In the genomic region with DNA sequence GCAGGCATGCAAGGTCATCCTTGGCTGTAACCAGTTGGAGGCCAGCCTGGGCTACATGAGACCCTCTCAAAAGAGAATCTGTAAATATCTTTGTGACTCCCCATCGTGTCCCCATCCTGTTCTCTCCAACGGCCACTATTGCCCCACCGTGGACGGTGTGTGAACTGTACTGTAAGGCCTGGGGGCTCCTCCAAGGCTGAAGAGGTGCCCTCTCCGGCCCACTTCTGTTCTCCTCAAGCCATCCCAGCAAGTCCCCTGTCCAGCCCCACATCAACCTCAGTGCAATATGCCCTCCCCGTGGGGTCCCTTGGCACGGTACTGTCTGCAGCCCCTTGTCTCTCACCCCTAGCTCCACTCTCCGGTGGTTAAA, we compare ENCODE assay signal across 8 mouse cellular contexts. TPM values are rescaled to one million over a fixed set of nuclear protein-coding genes. Genes with fewer than 3 reads are reported as not detected.
DNase-seq lines count a peak whose midpoint lies in the region; ATAC-seq and TF ChIP-seq lines count a peak whose summit lies in the region.

No protein-coding gene starts in this region.

- peak; percentile 67 for TF ChIP-seq CTCF in layer of hippocampus, adult 2 months (conservative IDR thresholded peaks at IDR 0.05)
- peak; percentile 43; the same call in 1 of the 2 replicates for TF ChIP-seq CTCF in kidney, postnatal 0 days (IDR thresholded peaks at IDR 0.05; ENCODE audit: low read depth)
- TF ChIP-seq CTCF in olfactory bulb, adult 2 months (IDR thresholded peaks at IDR 0.05; ENCODE audit: insufficient read depth, low read depth, low read length), result no peak

- peak overlapping the region; percentile 74 for H3K4me2 ChIP-seq in kidney, postnatal 0 days (ENCODE audit: low read length)

- TF ChIP-seq POLR2A in olfactory bulb, adult 2 months (IDR thresholded peaks at IDR 0.05; ENCODE audit: insufficient read depth, low read depth, low read length), result no peak

- peaks cover 68% of the 10 kb centered on the region for H3K36me3 ChIP-seq in forebrain, embryonic 10.5 days (replicated peaks)
- peaks cover 33% of the 10 kb centered on the region for H3K36me3 ChIP-seq in kidney, postnatal 0 days (ENCODE audit: insufficient read depth, low read length)

- 46% methylated on average over 8 of the region's 8 CpGs for WGBS in forebrain, embryonic 10.5 days
- 24% methylated on average over 8 of the region's 8 CpGs for WGBS in kidney, postnatal 0 days
- 30% methylated on average over 8 of the region's 8 CpGs for WGBS in olfactory bulb, adult 2 months

- H3K9ac ChIP-seq in kidney, postnatal 0 days (ENCODE audit: low read depth, low read length), result peak overlapping the region; percentile 46; the same call in 1 of the 2 replicates

- H3K9me3 ChIP-seq in forebrain, embryonic 10.5 days, result no peaks in the 10 kb centered on the region
- no peaks in the 10 kb centered on the region for H3K9me3 ChIP-seq in kidney, postnatal 0 days (replicated peaks; ENCODE audit: low read length)

- ATAC-seq in kidney, postnatal 0 days (replicated peaks; ENCODE audit: low FRiP score, low read depth), result no peak

- H3K4me3 ChIP-seq in layer of hippocampus, adult 2 months, result peak overlapping the region; percentile 90
- peak overlapping the region; percentile 96 for H3K4me3 ChIP-seq in forebrain, embryonic 10.5 days
- H3K4me3 ChIP-seq in kidney, postnatal 0 days (replicated peaks; ENCODE audit: low read depth, low read length), result peak overlapping the region; percentile 83; the same call in 1 of the 2 replicates
- no peak overlapping the region for H3K4me3 ChIP-seq in olfactory bulb, adult 2 months (ENCODE audit: insufficient read depth, low read depth, low read length)

- peak overlapping the region; percentile 99 for H3K27ac ChIP-seq in layer of hippocampus, adult 2 months
- H3K27ac ChIP-seq in forebrain, embryonic 10.5 days, result peak overlapping the region; percentile 97
- peak overlapping the region; percentile 91; the same call in 1 of the 2 replicates for H3K27ac ChIP-seq in kidney, postnatal 0 days
- 0 out of 2 replicates have a peak overlapping the region, but pooled peaks have one; percentile 99 for H3K27ac ChIP-seq in olfactory bulb, adult 2 months (ENCODE audit: insufficient read depth, low read depth, low read length)

- DNase-seq in layer of hippocampus, adult 2 months (ENCODE audit: low spot score in 2 of 2), result no peak
- DNase-seq in layer of hippocampus, adult 8-10 months (ENCODE audit: low spot score in 2 of 2), result no peak
- DNase-seq in MEL-GATA-1-ER (ENCODE audit: extremely low read depth, low read depth), result peak; percentile 6
- DNase-seq in forebrain, embryonic 10.5 days (ENCODE audit: extremely low spot score, low spot score), result no peak
- DNase-seq in kidney, postnatal 0 days (ENCODE audit: low spot score), result peak; percentile 46
- DNase-seq in ovary, adult 18-20 months (ENCODE audit: low spot score), result no peak
- DNase-seq in right cerebral cortex, adult 18-20 months, result no peak

- H3K27me3 ChIP-seq in forebrain, embryonic 10.5 days (ENCODE audit: poor library complexity, severe bottlenecking), result 0 out of 2 replicates have a peak, but pooled peaks cover 8% of the 10 kb centered on the region
- no peaks in the 10 kb centered on the region for H3K27me3 ChIP-seq in kidney, postnatal 0 days (ENCODE audit: insufficient read depth, low read length)

- peaks cover 65% of the 10 kb centered on the region for H3K4me1 ChIP-seq in forebrain, embryonic 10.5 days
- H3K4me1 ChIP-seq in kidney, postnatal 0 days (replicated peaks; ENCODE audit: insufficient read depth, low read length), result peaks cover 20% of the 10 kb centered on the region
- H3K4me1 ChIP-seq in olfactory bulb, adult 2 months (ENCODE audit: control insufficient read depth, insufficient read depth, low read length), result peaks cover 24% of the 10 kb centered on the region

RNA-seq across cellular contexts. Expression of gene Cactin, which starts 1.6 kb away (rescaled TPM):
- total RNA-seq in layer of hippocampus, adult 2 months (2021), result 10 to 100 TPM; 27.6 to 30.7 TPM
- total RNA-seq in layer of hippocampus, adult 8-10 months (2022), result 10 to 100 TPM; 28.2 to 31.3 (median 30.2) TPM
- 56.0 and 56.7 TPM in 2 replicates for polyA plus RNA-seq in forebrain, embryonic 10.5 days (2016; fragmentation: Nextera tagmentation; extraction: Ambion mirVana)
- 24.5 and 26.4 TPM in 2 replicates for polyA plus RNA-seq in kidney, postnatal 0 days (2015; fragmentation: Nextera tagmentation; extraction: Ambion mirVana)
- polyA plus RNA-seq in olfactory bulb, adult 2 months (2012; ENCODE audit: insufficient read depth, insufficient read length, low replicate concordance, missing spikeins), result not detected in 2 replicates

RNA-seq across cellular contexts. Expression of gene Tbxa2r, which starts 9.2 kb away (rescaled TPM):
- 1 to 10 TPM; 1.3 to 1.4 TPM for total RNA-seq in layer of hippocampus, adult 2 months (2021)
- total RNA-seq in layer of hippocampus, adult 8-10 months (2022), result 1 to 10 TPM; 1.1 to 1.4 (median 1.4) TPM
- polyA plus RNA-seq in forebrain, embryonic 10.5 days (2016; fragmentation: Nextera tagmentation; extraction: Ambion mirVana), result 2.4 and 3.0 TPM in 2 replicates
- polyA plus RNA-seq in kidney, postnatal 0 days (2015; fragmentation: Nextera tagmentation; extraction: Ambion mirVana), result 16.1 and 17.5 TPM in 2 replicates
- polyA plus RNA-seq in olfactory bulb, adult 2 months (2012; ENCODE audit: insufficient read depth, insufficient read length, low replicate concordance, missing spikeins), result not detected in 2 replicates

RNA-seq across cellular contexts. Expression of gene Gipc3, which starts 23.8 kb away (rescaled TPM):
- total RNA-seq in layer of hippocampus, adult 2 months (2021), result 1 to 10 TPM; 1.7 to 1.8 TPM
- total RNA-seq in layer of hippocampus, adult 8-10 months (2022), result 1 to 10 TPM; 1.3 to 2.2 (median 1.7) TPM
- polyA plus RNA-seq in forebrain, embryonic 10.5 days (2016; fragmentation: Nextera tagmentation; extraction: Ambion mirVana), result not detected in 2 replicates
- 0.07 and 0.13 TPM in 2 replicates for polyA plus RNA-seq in kidney, postnatal 0 days (2015; fragmentation: Nextera tagmentation; extraction: Ambion mirVana)
- not detected in 2 replicates for polyA plus RNA-seq in olfactory bulb, adult 2 months (2012; ENCODE audit: insufficient read depth, insufficient read length, low replicate concordance, missing spikeins)

RNA-seq across cellular contexts. Expression of gene Pip5k1c, which starts 26.6 kb away (rescaled TPM):
- total RNA-seq in layer of hippocampus, adult 2 months (2021), result 100 to 1,000 TPM; 308 to 314 TPM
- total RNA-seq in layer of hippocampus, adult 8-10 months (2022), result 100 to 1,000 TPM; 267 to 303 (median 296) TPM
- 60.6 and 62.1 TPM in 2 replicates for polyA plus RNA-seq in forebrain, embryonic 10.5 days (2016; fragmentation: Nextera tagmentation; extraction: Ambion mirVana)
- polyA plus RNA-seq in kidney, postnatal 0 days (2015; fragmentation: Nextera tagmentation; extraction: Ambion mirVana), result 37.8 and 39.3 TPM in 2 replicates
- polyA plus RNA-seq in olfactory bulb, adult 2 months (2012; ENCODE audit: insufficient read depth, insufficient read length, low replicate concordance, missing spikeins), result 935 TPM in 1 of 2 replicates, not detected in the other

RNA-seq across cellular contexts. Expression of gene Tjp3, which starts 27.9 kb away (rescaled TPM):
- under 1 TPM; 0.54 to 0.91 TPM for total RNA-seq in layer of hippocampus, adult 2 months (2021)
- 1 to 10 TPM in 2 of 4 experiments, under 1 TPM in 2; 0.73 to 1.2 (median 0.90) TPM for total RNA-seq in layer of hippocampus, adult 8-10 months (2022)
- 8.8 and 10.1 TPM in 2 replicates for polyA plus RNA-seq in forebrain, embryonic 10.5 days (2016; fragmentation: Nextera tagmentation; extraction: Ambion mirVana)
- polyA plus RNA-seq in kidney, postnatal 0 days (2015; fragmentation: Nextera tagmentation; extraction: Ambion mirVana), result 19.0 and 19.1 TPM in 2 replicates
- polyA plus RNA-seq in olfactory bulb, adult 2 months (2012; ENCODE audit: insufficient read depth, insufficient read length, low replicate concordance, missing spikeins), result not detected in 2 replicates

Comparison
In these comparisons a context has a peak if more than half of its experiments do, and no peak if none do; other contexts are left out.
1. DNase-seq: peak in MEL-GATA-1-ER (single experiment) and kidney, postnatal 0 days (single experiment); none in layer of hippocampus, adult 2 months (0 of 2), layer of hippocampus, adult 8-10 months (0 of 2), forebrain, embryonic 10.5 days (single experiment), ovary, adult 18-20 months (single experiment) and right cerebral cortex, adult 18-20 months (single experiment).
2. Peak in every context shown above with its lines, with median percentiles within 50 percentile points of each other: H3K27ac ChIP-seq.